ENCODE assay signal across 17 mouse cellular contexts in the genomic region with DNA sequence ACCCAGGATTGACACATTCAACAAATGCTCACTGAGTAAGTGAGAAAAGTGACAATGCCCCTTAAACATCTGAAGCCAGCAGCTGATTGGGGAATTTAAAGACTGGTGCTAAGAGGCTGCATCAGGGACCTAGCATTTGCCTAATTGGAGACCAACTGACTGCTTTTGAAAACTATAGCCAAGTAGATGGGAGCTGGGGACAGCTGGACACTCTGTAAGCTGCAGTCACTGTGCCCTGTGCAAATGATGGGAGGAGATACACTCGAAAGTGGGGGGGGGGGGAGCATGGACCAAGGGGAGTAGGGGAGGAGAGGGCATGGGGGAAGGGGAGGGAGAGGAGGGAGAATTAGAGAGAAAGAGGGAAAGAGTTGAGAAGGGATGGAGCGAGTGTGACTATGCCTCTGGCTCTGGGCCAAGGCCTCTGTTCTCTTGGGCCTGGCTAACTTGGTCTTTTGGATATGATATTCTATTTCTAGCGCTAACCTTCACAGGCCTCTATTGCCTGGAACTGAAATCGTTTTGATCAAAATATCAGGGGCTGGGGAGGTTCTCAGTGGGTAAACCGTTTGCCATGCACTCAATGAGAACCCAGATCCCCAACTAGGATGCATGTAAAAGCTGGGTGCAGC. TPM values are rescaled to one million over a fixed set of nuclear protein-coding genes. Genes with fewer than 3 reads are reported as not detected.
A peak's percentile ranks its signal among the peaks of the same experiment; 100 is the strongest.
DNase-seq lines count a peak whose midpoint lies in the region; ATAC-seq lines count a peak whose summit lies in the region.
"Had no signal": no experiment of that assay in that cellular context is flagged by ENCODE, and none has a peak within 500 bp of the region (broad histone marks: within the 10 kb centered on the region; RNA-seq: fewer than 3 reads in every experiment).

No protein-coding gene starts in this region.

- H3K27ac ChIP-seq in embryonic facial prominence, embryonic 14.5 days (replicated peaks; ENCODE audit: low read depth, low read length) = no peak overlapping the region
- H3K27ac ChIP-seq in embryonic facial prominence, embryonic 10.5 days (replicated peaks) = no peak overlapping the region
- no peak overlapping the region for H3K27ac ChIP-seq in hindbrain, embryonic 13.5 days
- H3K27ac ChIP-seq: limb, embryonic 12.5 days; neural tube, embryonic 12.5 days had no signal

- no peak overlapping the region for H3K4me3 ChIP-seq in embryonic facial prominence, embryonic 14.5 days (ENCODE audit: low read depth, low read length)
- H3K4me3 ChIP-seq in embryonic facial prominence, embryonic 10.5 days = no peak overlapping the region
- no peak overlapping the region for H3K4me3 ChIP-seq in hindbrain, embryonic 13.5 days
- H3K4me3 ChIP-seq: limb, embryonic 12.5 days; neural tube, embryonic 12.5 days had no signal

- no peaks in the 10 kb centered on the region for H3K9me3 ChIP-seq in embryonic facial prominence, embryonic 14.5 days (ENCODE audit: control insufficient read depth, low read length)
- no peaks in the 10 kb centered on the region for H3K9me3 ChIP-seq in embryonic facial prominence, embryonic 10.5 days
- H3K9me3 ChIP-seq in hindbrain, embryonic 13.5 days = no peaks in the 10 kb centered on the region
- H3K9me3 ChIP-seq: G1E; limb, embryonic 12.5 days; neural tube, embryonic 12.5 days had no signal

- H3K36me3 ChIP-seq in embryonic facial prominence, embryonic 14.5 days (ENCODE audit: control insufficient read depth, insufficient read depth, low read length) = no peaks in the 10 kb centered on the region
- H3K36me3 ChIP-seq in embryonic facial prominence, embryonic 10.5 days (replicated peaks) = no peaks in the 10 kb centered on the region
- no peaks in the 10 kb centered on the region for H3K36me3 ChIP-seq in hindbrain, embryonic 13.5 days
- H3K36me3 ChIP-seq: G1E; limb, embryonic 12.5 days; neural tube, embryonic 12.5 days had no signal

- intact Hi-C loops in left cerebral cortex, postnatal 4 days (cut with DNase I) = no loop called here
- intact Hi-C loops in left cerebral cortex, postnatal 14 days (cut with DNase I) = no loop called here
- intact Hi-C loops in heart, postnatal 14 days (cut with DNase I) = no loop called here

- WGBS in embryonic facial prominence, embryonic 14.5 days = 44% methylated on average over 5 of the region's 5 CpGs
- WGBS in embryonic facial prominence, embryonic 10.5 days = 78% methylated on average over 5 of the region's 5 CpGs
- WGBS in hindbrain, embryonic 13.5 days = 65% methylated on average over 5 of the region's 5 CpGs

- H3K27me3 ChIP-seq in embryonic facial prominence, embryonic 14.5 days (replicated peaks; ENCODE audit: control insufficient read depth, insufficient read depth, low read length) = no peaks in the 10 kb centered on the region
- no peaks in the 10 kb centered on the region for H3K27me3 ChIP-seq in embryonic facial prominence, embryonic 10.5 days (replicated peaks; ENCODE audit: low read depth, poor library complexity, severe bottlenecking)
- H3K27me3 ChIP-seq in hindbrain, embryonic 13.5 days = no peaks in the 10 kb centered on the region
- H3K27me3 ChIP-seq: limb, embryonic 12.5 days; neural tube, embryonic 12.5 days had no signal

- no peak overlapping the region for H3K9ac ChIP-seq in embryonic facial prominence, embryonic 14.5 days (ENCODE audit: low read depth, low read length)
- H3K9ac ChIP-seq in hindbrain, embryonic 13.5 days = no peak overlapping the region
- H3K9ac ChIP-seq: limb, embryonic 12.5 days; neural tube, embryonic 12.5 days had no signal

- ATAC-seq in embryonic facial prominence, embryonic 14.5 days (ENCODE audit: low read depth) = no peak
- ATAC-seq in hindbrain, embryonic 13.5 days (ENCODE audit: low FRiP score) = no peak
- ATAC-seq: activated CD4-positive, CD25-positive, alpha-beta regulatory T cell, adult 4 months had no signal

- peak; percentile 24 for DNase-seq in embryonic facial prominence, embryonic 14.5 days (ENCODE audit: low spot score)
- no peak for DNase-seq in embryonic facial prominence, embryonic 10.5 days (ENCODE audit: low spot score)
- DNase-seq in left cerebral cortex, postnatal 4 days = peak; percentile 16
- DNase-seq in left cerebral cortex, postnatal 14 days (ENCODE audit: low spot score in 2 of 2) = no peak
- peak; percentile 61 to 68 for DNase-seq in adrenal gland, postnatal 36 days
- DNase-seq in heart, postnatal 14 days = peak; percentile 33 to 49
- DNase-seq in urinary bladder, postnatal 10 days (ENCODE audit: low spot score) = no peak
- DNase-seq: B cell, adult 2 months; cerebellum, adult 11 months; kidney, adult 11 months; lung, adult 18-20 months; thymus, adult 18-20 months had no signal

- H3K4me2 ChIP-seq in embryonic facial prominence, embryonic 14.5 days (ENCODE audit: low read depth, low read length) = no peak overlapping the region
- H3K4me2 ChIP-seq in hindbrain, embryonic 13.5 days = no peak overlapping the region
- H3K4me2 ChIP-seq: limb, embryonic 12.5 days; neural tube, embryonic 12.5 days had no signal

- H3K4me1 ChIP-seq in embryonic facial prominence, embryonic 14.5 days (ENCODE audit: control insufficient read depth, insufficient read depth, low read length) = no peaks in the 10 kb centered on the region
- H3K4me1 ChIP-seq in embryonic facial prominence, embryonic 10.5 days = no peaks in the 10 kb centered on the region
- H3K4me1 ChIP-seq in hindbrain, embryonic 13.5 days (replicated peaks) = no peaks in the 10 kb centered on the region
- H3K4me1 ChIP-seq: limb, embryonic 12.5 days; neural tube, embryonic 12.5 days had no signal

RNA-seq across cellular contexts. Expression of a gene that starts 22.3 kb away (rescaled TPM):
- polyA plus RNA-seq in embryonic facial prominence, embryonic 14.5 days (2014; fragmentation: Nextera tagmentation; extraction: Ambion mirVana) = 22.1 and 33.9 TPM in 2 replicates
- polyA plus RNA-seq in embryonic facial prominence, embryonic 10.5 days (2016; fragmentation: Nextera tagmentation; extraction: Ambion mirVana) = not detected in 2 replicates
- total RNA-seq in left cerebral cortex, postnatal 4 days (2021) = not detected
- not detected for total RNA-seq in left cerebral cortex, postnatal 14 days (2021)
- 1 to 10 TPM in 1 of 2 experiments, under 1 TPM in 1; 0.73 to 1.9 TPM for total RNA-seq in adrenal gland, postnatal 36 days (2021)
- 100 to 1,000 TPM; 199 to 202 TPM for total RNA-seq in heart, postnatal 14 days (2021)
- polyA plus RNA-seq in hindbrain, embryonic 13.5 days (2015; fragmentation: Nextera tagmentation; extraction: Ambion mirVana) = 0.16 and 0.19 TPM in 2 replicates
- polyA plus RNA-seq: activated CD4-positive, CD25-positive, alpha-beta regulatory T cell, adult 4 months; G1E had no signal

Comparison
In these comparisons a context has a peak if more than half of its experiments do, and no peak if none do; other contexts are left out.
1. DNase-seq: peak in embryonic facial prominence, embryonic 14.5 days (single experiment), left cerebral cortex, postnatal 4 days (single experiment), adrenal gland, postnatal 36 days (2 of 2) and heart, postnatal 14 days (2 of 2); none in embryonic facial prominence, embryonic 10.5 days (single experiment), left cerebral cortex, postnatal 14 days (0 of 2) and urinary bladder, postnatal 10 days (single experiment).
2. RNA of a gene that starts 22.3 kb away (total RNA-seq): 199 to 202 TPM in heart, postnatal 14 days; 0.73 to 1.9 TPM in adrenal gland, postnatal 36 days, not detected in left cerebral cortex, postnatal 4 days and not detected in left cerebral cortex, postnatal 14 days; every median in the first group is over 10 times any median in the second.